Mouse (Mus musculus) naive thymus-derived CD4-positive, alpha-beta T cell, adult 5 months (primary cell): Measurements from ENCODE around the gene Alg13. TPM values are rescaled to one million over a fixed set of nuclear protein-coding genes. Genes with fewer than 3 reads are reported as not detected.

ENCODE experiments used
- polyA plus RNA-seq: library from polyadenylated mRNA; unstranded; fragments of 100-300 nt; shearing (Covaris generic); gene quantifications from one replicate; pipeline ENCODE4 v1.2.1, GENCODE M21; 2017

Gene Alg13
- 12.8 TPM for polyA plus RNA-seq

DNA sequence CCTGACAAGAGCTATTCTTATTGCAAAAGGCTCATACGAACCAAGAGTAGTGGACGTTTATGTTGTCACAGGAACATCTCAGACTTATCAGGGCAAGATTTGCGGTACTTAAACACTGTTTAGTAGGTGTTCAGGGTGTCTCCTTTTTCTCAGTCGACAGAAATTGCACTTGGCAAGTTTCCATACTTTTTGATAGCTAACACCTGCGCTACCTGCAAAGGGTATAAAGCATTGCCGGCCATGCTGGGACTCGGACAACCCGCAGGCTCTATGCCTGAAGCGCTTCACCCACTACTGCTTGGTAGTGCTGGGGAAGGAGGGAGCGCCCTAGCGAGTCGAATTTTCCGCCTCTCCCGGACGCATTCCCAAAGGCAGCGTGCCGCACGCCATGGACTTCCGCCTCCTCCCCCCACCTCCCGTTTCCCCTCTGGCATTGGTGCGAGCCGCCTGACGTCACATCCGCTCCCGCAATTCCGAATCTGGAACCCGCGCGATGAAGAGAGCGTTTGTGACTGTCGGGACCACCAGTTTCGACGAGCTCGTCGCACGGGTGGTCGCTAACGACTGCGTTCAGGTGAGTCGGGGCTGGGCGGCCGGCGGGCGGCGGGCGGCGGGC is at the start of gene Alg13:
Gene Alg13 (plus strand): TSS at position 257 of the 616 bp plus-strand sequence.

Other genes starting within 250 kb of the Alg13 start
- gene A730046J19Rik, start 164.1 kb upstream of the Alg13 start, polyA plus RNA-seq = not detected
- not detected for gene Trpc5os, start 138.8 kb downstream of the Alg13 start, polyA plus RNA-seq